Mouse (Mus musculus) adrenal gland, adult 8-10 months (tissue): ENCODE data around the gene Otp. TPM values are rescaled to one million over a fixed set of nuclear protein-coding genes. Genes with fewer than 3 reads are reported as not detected.

ENCODE experiments used
- DNase-seq: peaks from one replicate; pipeline ENCODE4 v3.0.0; 2022
- total RNA-seq, 4 experiments: library from RNA; stranded (reverse); gene quantifications; 2 replicates each; pipeline ENCODE4 v1.2.4; 2022

Otp gene
- total RNA-seq, 4 experiments from 2014 or later, result not detected

DNA sequence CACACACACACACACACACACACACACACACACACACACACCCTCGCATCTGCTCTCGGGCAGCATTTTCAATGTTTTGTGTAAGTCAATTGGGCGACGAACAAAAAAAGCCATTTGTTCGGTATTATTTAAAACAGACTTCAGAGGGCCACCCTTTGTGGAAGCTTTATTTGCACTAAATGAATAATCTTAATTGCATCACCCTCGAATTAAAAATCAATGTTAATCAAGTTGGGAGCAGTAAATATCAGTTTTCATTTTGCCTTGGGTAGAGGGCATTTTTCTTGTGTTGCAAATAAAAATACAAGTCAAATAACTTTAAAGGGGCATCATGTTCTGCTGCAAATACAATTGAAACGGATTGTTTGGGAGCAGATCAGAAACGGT, 1.4 kb upstream of the Otp start:
- DNase-seq, result no peak

DNA sequence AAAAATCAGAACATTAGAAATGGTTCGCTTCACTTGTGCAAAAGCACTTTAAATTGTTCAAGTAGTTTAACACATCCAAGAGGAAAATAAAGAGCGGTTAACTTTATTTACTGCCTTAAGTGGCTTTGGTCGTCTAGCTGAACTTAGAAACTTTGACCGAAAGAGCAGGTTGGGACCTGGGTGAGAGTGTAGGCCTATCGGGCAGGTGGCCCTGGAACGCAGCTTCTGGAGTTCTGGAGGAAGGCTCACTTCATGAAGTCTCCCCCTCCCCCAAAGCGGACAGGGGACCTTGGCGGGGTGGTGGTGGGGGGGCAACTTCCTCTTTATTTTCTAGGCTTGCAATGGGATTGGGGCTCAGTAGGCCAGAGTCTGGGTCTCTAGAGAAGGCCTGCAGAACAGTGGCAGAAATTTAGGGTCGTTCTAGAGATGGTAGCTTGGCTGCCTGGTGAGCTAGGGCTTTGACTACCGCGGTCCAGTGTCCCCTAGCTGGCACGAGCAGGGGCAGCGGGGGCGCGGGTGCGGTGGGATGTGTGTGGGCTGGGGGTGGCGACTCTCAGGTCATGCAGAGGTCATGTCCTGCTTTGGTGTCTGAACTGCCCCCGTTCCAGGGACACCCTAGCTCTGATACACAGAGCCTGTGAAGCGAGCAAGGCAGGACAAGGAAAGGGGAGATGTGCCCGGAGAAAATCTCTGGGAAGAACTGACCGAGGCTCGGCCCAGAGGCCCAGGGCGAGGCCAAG, 576 bp upstream of the Otp start:
- DNase-seq, result no peak

DNA sequence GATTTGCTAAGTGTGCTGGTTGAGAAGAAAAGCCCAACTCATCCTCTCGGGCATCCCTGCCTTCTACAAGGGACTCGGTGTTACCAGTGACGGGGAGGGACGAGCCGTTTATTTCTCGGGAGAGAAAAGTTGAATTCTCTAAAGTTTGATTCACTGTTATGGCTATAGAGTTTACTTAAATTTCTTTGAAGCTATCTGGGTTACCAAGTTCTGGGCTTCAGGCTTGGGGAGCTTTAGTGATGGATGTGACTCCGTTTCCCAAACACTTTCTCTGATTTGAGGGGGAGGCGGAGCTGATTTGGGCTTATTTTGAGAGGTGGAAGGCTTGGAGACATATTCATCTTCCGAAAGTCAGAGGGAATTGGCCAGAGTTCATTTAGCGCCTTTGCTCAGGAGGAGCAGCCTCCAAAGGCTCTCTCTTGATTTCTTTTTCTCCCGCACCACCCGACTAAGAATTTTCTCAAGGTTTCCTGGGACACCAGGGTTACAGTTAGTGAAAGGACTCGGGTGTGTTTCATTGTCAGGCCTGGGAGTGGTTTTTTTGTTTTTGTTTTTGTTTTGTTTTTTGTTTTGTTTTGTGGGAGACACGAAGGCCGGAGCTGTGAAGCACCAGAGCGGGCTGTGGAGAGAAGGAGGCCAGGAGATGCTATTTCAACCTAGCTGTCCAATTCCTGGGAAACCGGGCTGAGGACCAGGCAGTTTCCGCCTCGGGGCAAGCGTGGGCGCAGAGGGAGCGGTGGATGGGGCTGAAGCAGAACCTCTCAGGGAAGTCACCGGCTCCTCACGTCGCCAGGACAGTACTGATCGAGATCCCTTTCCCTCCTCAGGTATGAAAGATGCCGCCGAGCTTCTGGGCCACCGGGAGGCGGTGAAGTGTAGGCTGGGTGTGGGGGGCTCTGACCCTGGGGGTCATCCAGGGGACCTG, 1.1 kb downstream of the Otp start:
- no peak for DNase-seq

DNA sequence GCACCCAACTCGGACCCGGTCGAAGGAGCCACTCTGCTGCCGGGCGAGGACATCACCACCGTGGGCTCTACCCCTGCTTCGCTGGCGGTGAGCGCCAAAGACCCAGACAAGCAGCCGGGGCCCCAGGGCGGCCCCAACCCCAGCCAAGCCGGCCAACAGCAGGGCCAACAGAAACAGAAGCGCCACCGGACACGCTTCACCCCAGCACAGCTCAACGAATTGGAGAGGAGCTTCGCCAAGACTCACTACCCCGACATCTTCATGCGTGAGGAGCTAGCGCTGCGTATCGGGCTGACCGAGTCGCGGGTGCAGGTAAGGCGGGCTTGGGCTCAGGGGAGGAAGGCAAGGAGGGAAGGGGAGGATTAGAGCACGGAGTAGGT, 1.8 kb downstream of the Otp start:
- no peak for DNase-seq

DNA sequence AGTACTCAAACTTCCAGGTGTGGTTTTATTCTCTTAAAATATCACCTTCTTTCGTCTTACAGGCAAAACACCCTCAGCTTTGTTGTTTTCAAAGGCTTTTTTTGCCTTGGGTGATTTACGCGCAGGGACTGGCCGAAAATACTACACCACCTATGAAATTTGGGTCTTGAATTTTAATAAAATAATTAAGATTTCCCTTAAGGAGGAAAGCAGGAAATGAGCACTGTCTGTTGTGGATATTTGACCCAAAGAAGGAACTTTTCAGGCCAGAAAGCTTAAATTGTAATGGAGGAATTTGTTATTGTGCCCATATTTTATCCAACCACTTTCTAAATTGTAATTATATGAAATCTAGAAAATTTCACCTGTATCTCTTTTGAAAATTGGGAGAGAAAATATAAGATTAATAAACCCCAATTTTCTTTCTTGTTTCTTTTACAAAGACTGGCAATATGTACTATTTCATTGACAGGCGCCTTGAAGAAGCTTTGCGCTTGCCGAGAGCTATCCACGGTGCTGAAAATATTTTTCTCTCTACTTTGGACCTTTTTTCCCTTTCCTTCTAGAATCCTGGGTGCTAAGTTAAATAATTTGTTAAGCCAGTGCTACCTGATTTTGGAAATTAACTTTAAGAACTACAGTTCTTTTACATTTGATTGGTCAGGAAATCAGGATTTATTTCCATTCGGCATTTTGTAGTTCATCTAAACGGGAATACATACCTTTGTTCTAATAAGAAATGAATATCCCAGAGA, 2.8 kb downstream of the Otp start:
- no peak for DNase-seq

DNA sequence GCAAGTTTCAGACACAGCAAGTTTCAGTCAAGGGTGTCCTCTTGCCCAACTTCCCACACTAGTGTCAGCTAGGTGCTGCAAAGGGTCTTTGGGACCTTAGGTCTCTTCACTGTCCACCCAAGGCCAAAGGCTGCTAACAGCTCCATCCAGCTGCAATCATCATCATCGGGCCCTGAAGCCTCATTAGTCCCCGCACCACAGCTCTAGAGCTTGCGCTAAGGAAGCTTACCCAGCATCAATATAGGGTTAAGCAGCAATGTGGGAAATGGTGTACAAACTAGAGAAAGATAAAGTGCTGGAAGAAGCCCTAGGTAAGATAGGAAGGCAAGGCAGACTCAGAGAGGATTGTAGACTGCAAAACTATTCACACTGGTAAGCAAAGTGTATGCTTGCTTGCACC, 5.8 kb downstream of the Otp start:
- DNase-seq, result no peak

DNA sequence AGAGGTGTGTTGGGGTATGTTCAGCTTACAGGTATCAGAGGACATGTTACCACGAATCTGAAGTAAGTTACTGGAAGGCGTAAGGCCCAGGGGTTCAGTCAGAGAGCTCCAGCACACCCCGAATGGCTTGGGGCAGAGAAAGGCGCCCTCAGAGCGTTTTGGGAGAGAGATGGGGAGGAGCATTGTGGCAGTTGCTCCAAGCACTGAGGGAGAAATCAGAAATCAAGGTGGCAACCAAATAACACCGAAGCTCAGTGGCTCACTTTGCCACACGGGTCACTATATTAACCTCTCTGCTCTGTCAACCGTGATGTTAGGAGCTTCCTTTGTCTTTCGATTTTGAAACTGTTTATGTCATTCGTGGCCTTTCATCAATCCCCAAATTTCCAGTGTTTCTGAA, 6.8 kb downstream of the Otp start:
- DNase-seq, result no peak

DNA sequence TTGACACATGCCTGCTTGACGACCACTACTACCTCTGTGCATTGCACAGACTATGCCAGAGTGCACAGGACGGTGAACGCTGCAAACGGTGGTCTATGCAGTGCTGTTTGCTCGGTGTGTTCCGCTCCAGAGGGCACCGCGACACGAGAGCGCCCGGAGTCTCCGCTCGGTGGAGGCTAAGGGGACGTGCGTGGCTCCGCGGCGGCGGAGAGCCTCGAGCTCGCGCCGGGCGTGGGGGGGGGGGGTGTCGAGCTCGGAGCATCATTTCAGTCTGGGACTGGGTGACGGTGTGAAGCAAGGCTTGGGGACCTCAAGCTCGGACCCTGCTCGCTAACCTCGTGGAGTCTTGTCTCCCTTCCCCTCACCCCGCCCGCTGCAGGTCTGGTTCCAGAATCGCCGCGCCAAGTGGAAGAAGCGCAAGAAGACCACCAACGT, 7.3 kb downstream of the Otp start:
- no peak for DNase-seq

DNA sequence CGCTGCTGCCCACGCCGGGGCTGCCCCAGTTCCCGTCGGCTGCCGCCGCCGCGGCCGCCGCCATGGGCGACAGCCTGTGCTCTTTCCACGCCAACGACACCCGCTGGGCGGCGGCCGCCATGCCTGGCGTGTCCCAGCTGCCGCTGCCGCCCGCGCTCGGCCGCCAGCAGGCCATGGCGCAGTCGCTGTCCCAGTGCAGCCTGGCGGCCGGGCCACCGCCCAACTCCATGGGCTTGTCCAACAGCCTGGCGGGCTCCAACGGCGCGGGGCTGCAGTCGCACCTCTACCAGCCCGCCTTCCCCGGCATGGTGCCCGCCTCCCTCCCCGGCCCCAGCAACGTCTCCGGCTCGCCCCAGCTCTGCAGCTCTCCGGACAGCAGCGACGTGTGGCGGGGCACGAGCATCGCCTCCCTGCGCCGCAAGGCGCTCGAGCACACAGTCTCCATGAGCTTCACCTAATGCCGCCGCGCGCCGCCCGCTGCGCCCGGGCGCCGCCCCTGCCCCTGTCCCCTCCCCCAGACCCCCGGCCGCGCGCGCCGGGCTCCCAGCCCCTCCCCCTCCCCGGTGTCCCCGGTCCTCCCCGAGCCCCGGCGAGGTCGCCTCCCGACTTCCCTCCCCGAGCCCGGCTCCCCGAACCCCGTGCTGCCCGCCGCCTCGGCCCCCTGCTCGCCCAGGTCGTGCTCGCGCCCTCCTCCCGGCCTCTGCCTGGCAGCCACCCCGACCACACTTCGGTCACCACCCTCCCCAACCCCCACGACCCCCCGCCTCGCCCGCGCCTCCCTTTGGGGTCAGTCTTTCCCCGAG, 8.0 kb downstream of the Otp start:
- DNase-seq, result no peak

DNA sequence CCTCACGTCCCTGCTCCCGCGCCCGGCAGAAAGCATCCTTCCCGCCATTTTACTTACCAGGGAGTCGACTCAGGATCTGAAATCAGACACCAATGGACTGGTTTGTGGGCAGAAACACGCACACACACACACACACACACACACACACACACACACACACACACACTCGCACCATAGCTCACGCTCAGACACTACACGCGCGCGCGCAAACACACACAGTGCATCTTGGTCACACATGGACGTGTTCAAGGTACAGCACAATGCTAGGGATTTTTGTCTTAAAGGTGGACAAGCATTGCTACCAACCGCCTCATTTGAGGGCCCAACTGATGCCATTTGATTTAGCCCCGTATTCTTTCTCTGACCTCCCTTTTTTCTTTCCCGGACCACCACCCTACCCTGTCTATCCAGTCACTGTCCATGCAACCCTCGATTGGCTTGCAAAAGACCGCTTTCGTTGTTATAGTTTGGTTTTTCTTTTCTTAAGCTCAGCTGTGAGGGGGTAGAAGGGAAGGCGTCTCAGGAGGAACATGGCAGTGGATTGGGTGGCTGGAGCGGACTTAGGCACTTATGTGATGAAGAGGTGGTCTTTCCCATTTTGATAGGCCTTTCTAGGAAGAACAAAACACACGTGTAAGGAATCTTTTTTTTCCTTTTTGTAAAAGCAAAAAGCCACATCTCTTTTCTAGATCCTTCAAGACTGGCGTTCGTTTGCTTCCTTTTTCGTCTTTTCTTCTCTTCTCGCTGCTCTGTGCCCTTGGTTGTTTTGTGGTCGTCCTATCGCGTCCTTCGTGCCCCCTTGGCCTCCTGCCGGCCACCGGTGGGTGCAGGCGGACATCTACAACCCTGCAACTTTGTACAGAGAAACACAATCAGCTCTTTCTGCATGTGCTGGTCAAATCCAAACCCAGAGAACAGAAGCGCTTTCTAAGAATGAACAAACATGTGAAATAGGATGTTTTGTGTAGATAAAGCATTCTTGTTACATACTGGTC, 8.9 kb downstream of the Otp start:
- DNase-seq, result no peak

DNA sequence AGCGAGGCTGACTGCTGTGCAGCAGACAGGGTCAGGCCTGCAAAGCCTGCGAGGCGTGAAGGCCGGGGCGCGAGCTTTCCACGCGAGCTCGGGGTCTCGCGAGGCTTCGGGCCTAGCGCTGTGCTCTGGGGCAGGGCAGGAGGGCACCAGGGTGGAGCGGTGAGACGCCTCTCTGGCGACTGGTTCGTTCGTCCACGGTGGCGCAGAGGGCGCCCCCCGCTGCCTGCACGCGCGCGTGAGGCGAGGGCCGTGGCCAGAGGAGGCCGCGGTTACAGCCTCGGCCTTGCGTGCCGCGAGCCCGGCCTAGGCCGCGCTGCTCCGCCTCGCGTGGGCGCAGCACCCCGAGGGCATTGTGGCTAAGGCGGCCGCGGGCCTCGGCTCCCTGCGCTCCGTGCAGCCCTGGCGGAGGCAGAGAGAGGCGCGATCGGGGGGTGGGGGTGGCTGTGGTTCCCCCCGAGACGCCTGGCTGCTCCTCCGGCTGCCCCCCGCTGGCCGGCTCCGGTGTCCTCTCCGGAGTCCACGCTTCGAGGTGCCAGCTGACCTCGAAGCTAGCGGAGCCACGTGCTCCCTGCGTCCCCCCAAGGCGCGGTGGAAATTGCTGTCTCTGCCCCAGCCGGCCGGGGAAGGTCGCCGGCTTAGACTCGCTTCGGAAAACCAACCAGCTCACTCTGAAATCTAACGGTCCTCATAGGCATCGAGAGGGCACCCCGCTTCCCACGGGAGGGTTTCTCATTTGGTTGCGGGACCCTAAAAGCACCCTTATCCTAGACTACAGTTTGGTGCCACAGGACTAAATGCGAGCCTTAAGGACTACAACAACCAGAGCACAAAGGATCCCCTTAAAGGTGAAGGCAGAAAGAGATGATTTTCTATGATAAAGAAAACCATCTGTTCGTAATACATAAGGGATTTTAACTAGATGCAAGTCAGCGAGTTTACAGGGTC, 10.2 kb downstream of the Otp start:
- DNase-seq, result no peak

DNA sequence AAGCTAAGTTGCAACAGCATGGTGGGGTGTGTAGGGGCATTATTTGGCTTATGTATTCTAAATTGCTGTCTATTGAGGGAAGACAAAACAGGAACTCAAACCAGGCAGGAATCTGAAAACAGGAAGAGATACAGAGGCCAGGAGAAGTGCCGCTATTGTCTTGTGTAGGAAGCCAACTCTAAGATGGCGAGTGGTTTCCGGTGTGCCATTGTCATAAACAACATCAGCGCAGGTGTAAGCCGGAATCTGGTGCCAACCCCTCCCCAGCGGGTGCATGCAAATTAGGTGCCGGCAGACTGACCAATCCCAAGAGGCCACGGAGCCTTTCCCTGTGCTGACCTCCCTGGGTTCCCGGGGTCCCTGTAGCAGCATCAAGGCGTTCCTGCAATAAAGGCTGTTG, 32.4 kb downstream of the Otp start:
- DNase-seq, result no peak

DNA sequence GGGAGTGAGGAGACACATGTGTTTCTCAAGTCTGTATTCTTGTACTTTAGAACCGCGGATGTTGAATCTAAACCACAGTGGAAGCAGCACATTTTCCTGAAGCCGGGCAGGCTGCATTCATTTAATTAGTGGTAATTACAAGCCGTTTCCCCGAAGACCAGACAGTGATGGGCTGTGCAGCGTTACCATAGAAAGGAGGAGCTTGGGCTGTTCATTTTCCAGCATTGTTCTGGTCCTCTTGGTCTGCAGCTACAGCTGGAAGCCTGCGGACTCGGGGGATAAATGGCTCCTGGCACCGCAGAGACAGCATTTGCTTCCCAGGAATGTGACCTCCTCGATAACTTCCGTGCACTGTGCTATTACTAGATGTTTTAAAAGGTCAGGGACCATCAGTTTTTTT, 37.6 kb downstream of the Otp start:
- no peak for DNase-seq

DNA sequence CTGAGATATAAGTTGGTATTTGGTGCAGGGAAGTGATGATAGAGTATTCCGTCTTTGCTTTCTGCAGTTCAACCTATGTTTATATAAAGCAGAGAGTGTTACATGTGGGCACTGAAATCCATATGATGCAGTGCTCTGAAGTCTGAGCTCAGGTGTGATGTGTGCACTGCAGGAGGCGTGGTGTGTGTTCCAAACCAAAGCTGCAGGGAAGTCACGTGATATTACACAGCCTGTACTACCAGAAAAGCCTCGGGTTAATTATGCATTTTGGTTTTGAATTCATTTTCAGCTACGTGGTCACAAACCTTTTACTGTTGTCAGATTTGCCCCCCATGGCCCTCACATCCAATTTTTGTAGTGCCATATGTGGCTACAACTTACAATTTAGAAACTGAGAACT, 40.3 kb downstream of the Otp start:
- DNase-seq, result no peak

DNA sequence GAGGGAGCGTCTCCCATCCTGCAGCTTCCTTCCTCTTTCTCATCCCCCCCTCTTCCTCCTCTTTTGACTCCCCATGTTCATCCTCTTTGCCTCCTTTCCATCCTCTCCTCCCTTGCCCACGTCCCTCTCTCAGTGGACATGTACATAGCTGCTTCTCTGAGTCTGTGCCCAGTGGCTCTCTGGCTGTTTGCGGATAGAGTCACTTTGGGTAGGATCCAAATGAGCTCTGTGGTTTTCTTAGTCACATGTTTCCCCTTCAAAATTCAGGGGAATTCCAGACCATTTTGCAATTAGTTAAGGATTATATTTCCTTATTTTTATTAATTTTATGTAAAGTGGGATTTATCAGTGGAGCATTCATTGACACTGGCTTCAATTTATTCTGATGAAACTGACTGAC, 52.7 kb downstream of the Otp start:
- DNase-seq, result no peak
